ENCODE assay signal across 8 mouse cellular contexts in the genomic region with DNA sequence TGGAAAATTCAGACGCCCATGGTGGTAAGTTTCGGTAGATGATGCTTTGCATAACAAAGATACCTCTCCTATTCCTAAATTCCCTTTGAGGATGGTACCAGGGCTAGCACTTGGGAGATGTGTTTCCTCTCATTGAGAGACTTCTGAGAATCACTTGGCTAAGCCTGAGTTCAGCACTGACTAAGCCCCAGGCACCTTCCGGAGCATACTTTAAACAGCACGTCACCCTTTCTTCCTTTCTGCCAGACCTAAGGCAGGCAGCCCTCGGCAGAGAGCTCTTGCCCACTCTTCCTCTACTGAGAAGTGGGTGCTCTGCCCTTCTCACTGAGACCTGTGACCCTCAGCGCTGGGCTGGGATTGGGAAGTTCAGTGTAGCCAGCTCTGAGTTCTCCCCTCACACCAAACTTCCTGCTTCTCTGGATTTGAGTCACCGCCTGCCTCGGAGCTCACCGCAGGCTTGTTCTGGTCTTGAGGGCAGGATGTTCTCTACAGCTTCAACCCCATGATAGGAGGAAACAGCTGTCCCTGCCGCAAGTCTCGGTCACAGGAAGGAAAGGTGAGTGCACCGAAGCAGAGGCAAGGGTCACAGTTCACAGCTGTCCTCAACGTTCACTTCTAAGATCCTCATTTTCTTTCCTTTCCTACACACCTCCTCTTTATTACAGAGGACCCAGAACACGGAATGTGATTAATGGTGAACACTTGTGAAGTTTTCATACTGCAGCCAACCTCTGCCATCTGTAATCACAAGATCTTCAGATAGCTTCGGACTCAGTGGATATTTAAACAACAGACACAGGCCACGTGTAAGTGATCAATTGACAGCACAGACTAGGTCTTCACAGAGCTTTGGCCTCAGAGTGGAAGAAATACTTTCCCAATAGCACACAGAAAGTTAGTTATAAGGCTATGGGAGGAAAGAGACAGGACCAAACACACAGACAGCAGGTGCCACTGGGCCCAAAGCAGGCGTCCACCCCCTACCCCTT. TPM values are rescaled to one million over a fixed set of nuclear protein-coding genes. Genes with fewer than 3 reads are reported as not detected.
DNase-seq lines count a peak whose midpoint lies in the region; ATAC-seq lines count a peak whose summit lies in the region.

No protein-coding gene starts in this region.

- DNase-seq in splenic B cell, adult 2 months (ENCODE audit: low read depth, low spot score): peak; percentile 86
- no peak for DNase-seq in cerebellum, postnatal 4 days (ENCODE audit: low spot score in 2 of 2)
- no peak for DNase-seq in hindbrain, embryonic 10.5 days (ENCODE audit: low spot score)
- DNase-seq in testis, postnatal 14 days (ENCODE audit: low spot score): no peak

- H3K4me3 ChIP-seq in lung, embryonic 15.5 days: no peak overlapping the region
- H3K4me3 ChIP-seq in hindbrain, embryonic 10.5 days: no peak overlapping the region

- H3K9me3 ChIP-seq in lung, embryonic 15.5 days: no peaks in the 10 kb centered on the region
- no peaks in the 10 kb centered on the region for H3K9me3 ChIP-seq in hindbrain, embryonic 10.5 days

- no peak overlapping the region for H3K9ac ChIP-seq in lung, embryonic 15.5 days

- no peak overlapping the region for H3K27ac ChIP-seq in lung, embryonic 15.5 days
- H3K27ac ChIP-seq in hindbrain, embryonic 10.5 days: no peak overlapping the region

- H3K4me2 ChIP-seq in lung, embryonic 15.5 days: no peak overlapping the region

- WGBS in lung, embryonic 15.5 days: 39% methylated on average over 17 of the region's 17 CpGs
- 77% methylated on average over 17 of the region's 17 CpGs for WGBS in hindbrain, embryonic 10.5 days

- ATAC-seq in common myeloid progenitor, adult 5-6 weeks (replicated peaks; ENCODE audit: low read depth, poor library complexity, severe bottlenecking): peak; percentile 93
- ATAC-seq in inflammation-experienced regulatory T-cells, adult 6 months: peak; percentile 98
- ATAC-seq in lung, embryonic 15.5 days (ENCODE audit: borderline replicate concordance, extremely low read depth, low FRiP score, low TSS enrichment): 0 out of 2 replicates have a peak, but pooled peaks have one; percentile 39
- ATAC-seq in erythroid progenitor cell, adult 5-6 weeks (replicated peaks; ENCODE audit: low FRiP score, poor library complexity, severe bottlenecking): no peak

- no peaks in the 10 kb centered on the region for H3K36me3 ChIP-seq in lung, embryonic 15.5 days
- no peaks in the 10 kb centered on the region for H3K36me3 ChIP-seq in splenic B cell, adult 2 months (ENCODE audit: control insufficient read depth, insufficient read depth, low read length, poor library complexity, severe bottlenecking)
- no peaks in the 10 kb centered on the region for H3K36me3 ChIP-seq in hindbrain, embryonic 10.5 days

- H3K4me1 ChIP-seq in lung, embryonic 15.5 days: no peaks in the 10 kb centered on the region
- H3K4me1 ChIP-seq in hindbrain, embryonic 10.5 days (replicated peaks): peaks cover 10% of the 10 kb centered on the region; the same call in 1 of the 2 replicates

- H3K27me3 ChIP-seq in lung, embryonic 15.5 days: no peaks in the 10 kb centered on the region
- no peaks in the 10 kb centered on the region for H3K27me3 ChIP-seq in splenic B cell, adult 2 months (ENCODE audit: control insufficient read depth, insufficient read depth, low read length, poor library complexity, severe bottlenecking)
- no peaks in the 10 kb centered on the region for H3K27me3 ChIP-seq in hindbrain, embryonic 10.5 days (ENCODE audit: insufficient read depth, poor library complexity, severe bottlenecking)

RNA-seq across cellular contexts. Expression of a gene that starts 15.6 kb away (rescaled TPM):
- 0.63 and 2.1 TPM in 2 replicates for total RNA-seq in common myeloid progenitor, adult 5-6 weeks (2017)
- polyA plus RNA-seq in inflammation-experienced regulatory T-cells, adult 6 months (2017; shearing (Covaris generic)): 1 to 10 TPM in 1 of 3 experiments, not detected in 2; 5.0 TPM
- 0.30 and 0.76 TPM in 2 replicates for polyA plus RNA-seq in lung, embryonic 15.5 days (2015; fragmentation: Nextera tagmentation; extraction: Ambion mirVana)
- total RNA-seq in erythroid progenitor cell, adult 5-6 weeks (2015; ENCODE audit: low replicate concordance): 12.6 and 13.4 TPM in 2 replicates
- 2.4 and 14.6 TPM in 2 replicates for total RNA-seq in erythroid progenitor cell, adult 5-6 weeks (2017; ENCODE audit: low replicate concordance)
- polyA plus RNA-seq in hindbrain, embryonic 10.5 days (2016; fragmentation: Nextera tagmentation; extraction: Ambion mirVana): 0.21 and 0.47 TPM in 2 replicates

RNA-seq across cellular contexts. Expression of a gene that starts 41.3 kb away (rescaled TPM):
- total RNA-seq in common myeloid progenitor, adult 5-6 weeks (2017): 53.5 and 60.9 TPM in 2 replicates
- polyA plus RNA-seq in inflammation-experienced regulatory T-cells, adult 6 months (2017; shearing (Covaris generic)): 1 to 10 TPM in 1 of 3 experiments, under 1 TPM in 2; 0.32 to 1.7 (median 0.46) TPM
- 6.2 and 6.3 TPM in 2 replicates for polyA plus RNA-seq in lung, embryonic 15.5 days (2015; fragmentation: Nextera tagmentation; extraction: Ambion mirVana)
- 30.6 and 32.3 TPM in 2 replicates for total RNA-seq in erythroid progenitor cell, adult 5-6 weeks (2015; ENCODE audit: low replicate concordance)
- 19.6 and 21.6 TPM in 2 replicates for total RNA-seq in erythroid progenitor cell, adult 5-6 weeks (2017; ENCODE audit: low replicate concordance)
- 10.9 and 14.5 TPM in 2 replicates for polyA plus RNA-seq in hindbrain, embryonic 10.5 days (2016; fragmentation: Nextera tagmentation; extraction: Ambion mirVana)

RNA-seq across cellular contexts. Expression of a gene that starts 50.1 kb away (rescaled TPM):
- total RNA-seq in common myeloid progenitor, adult 5-6 weeks (2017): 5.8 and 6.1 TPM in 2 replicates
- polyA plus RNA-seq in inflammation-experienced regulatory T-cells, adult 6 months (2017; shearing (Covaris generic)): under 1 TPM; 0.15 to 0.91 (median 0.59) TPM
- 6.7 and 6.8 TPM in 2 replicates for polyA plus RNA-seq in lung, embryonic 15.5 days (2015; fragmentation: Nextera tagmentation; extraction: Ambion mirVana)
- 1.1 TPM in 1 of 2 replicates, not detected in the other for total RNA-seq in erythroid progenitor cell, adult 5-6 weeks (2015; ENCODE audit: low replicate concordance)
- total RNA-seq in erythroid progenitor cell, adult 5-6 weeks (2017; ENCODE audit: low replicate concordance): 0.90 and 1.5 TPM in 2 replicates
- polyA plus RNA-seq in hindbrain, embryonic 10.5 days (2016; fragmentation: Nextera tagmentation; extraction: Ambion mirVana): 3.7 and 7.8 TPM in 2 replicates
